Mouse (Mus musculus) layer of hippocampus, postnatal 10 days (tissue): Measurements from ENCODE around the gene Ptpre. TPM values are rescaled to one million over a fixed set of nuclear protein-coding genes. Genes with fewer than 3 reads are reported as not detected.

ENCODE experiments used
- DNase-seq, 2 experiments: peaks; one replicate each; pipeline ENCODE4 v3.0.0; 2021; ENCODE audit warnings: low spot score in 2 of 2
- total RNA-seq, 2 experiments: library from RNA; stranded (reverse); gene quantifications; 2 replicates each; pipeline ENCODE4 v1.2.3; 2021

The Ptpre gene
- total RNA-seq, 2 experiments from 2014 or later = 50.6 to 56.8 TPM

- no peak for DNase-seq
Observed at GRCm38 (mm10) chr7:135639361-135639760, 102.1 kb downstream of the Ptpre start.

GRCm38 (mm10) chr7:135641698-135642507 lies 104.6 kb downstream of the Ptpre start:
- peak; percentile 71 to 76 for DNase-seq

- no peak for DNase-seq
Observed at GRCm38 (mm10) chr7:135644452-135644851, 107.2 kb downstream of the Ptpre start.

DNA sequence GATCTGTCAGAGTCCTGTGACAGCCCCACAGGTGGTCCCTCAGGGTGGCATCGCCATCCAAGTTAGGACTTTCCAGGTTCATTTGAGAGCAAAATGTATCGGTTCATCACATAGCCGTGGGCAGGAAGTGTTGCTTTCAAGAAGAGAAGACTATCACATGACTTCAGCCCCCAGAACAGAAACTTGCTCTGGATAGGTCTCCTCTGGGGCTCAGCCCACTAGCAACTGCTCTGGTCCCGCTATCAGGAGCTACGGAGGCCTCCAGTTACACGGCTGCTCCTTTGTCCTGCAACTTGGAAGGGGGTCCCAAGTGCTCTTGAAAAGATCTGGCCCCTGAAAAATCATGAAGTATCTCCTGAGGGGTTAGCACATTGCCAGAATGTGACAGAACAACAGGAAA lies 109.7 kb downstream of the Ptpre start:
- DNase-seq = no peak

DNA sequence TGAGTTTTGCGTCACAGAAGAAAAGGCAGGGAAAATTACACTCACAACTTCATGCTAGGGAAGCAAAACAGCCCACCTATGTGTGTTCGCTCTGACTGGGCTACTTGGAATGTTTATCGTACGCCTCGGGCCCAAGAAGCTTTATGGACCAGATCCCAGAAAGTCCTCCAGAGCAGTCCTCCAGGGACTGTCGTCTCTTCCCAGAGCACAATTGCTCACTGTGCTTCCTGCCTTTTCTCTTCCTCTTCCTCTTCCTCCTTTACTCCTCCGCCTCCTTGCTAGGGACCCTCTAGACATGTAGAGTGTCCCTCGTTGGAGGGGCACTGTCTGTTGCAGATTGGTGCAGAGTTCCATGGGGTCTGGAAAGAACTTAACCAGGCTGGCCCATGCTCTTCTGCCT lies 111.5 kb downstream of the Ptpre start:
- no peak for DNase-seq

GRCm38 (mm10) chr7:135649306-135649705 lies 112.0 kb downstream of the Ptpre start:
- no peak for DNase-seq

GRCm38 (mm10) chr7:135650061-135650460 lies 112.8 kb downstream of the Ptpre start:
- no peak for DNase-seq

DNA sequence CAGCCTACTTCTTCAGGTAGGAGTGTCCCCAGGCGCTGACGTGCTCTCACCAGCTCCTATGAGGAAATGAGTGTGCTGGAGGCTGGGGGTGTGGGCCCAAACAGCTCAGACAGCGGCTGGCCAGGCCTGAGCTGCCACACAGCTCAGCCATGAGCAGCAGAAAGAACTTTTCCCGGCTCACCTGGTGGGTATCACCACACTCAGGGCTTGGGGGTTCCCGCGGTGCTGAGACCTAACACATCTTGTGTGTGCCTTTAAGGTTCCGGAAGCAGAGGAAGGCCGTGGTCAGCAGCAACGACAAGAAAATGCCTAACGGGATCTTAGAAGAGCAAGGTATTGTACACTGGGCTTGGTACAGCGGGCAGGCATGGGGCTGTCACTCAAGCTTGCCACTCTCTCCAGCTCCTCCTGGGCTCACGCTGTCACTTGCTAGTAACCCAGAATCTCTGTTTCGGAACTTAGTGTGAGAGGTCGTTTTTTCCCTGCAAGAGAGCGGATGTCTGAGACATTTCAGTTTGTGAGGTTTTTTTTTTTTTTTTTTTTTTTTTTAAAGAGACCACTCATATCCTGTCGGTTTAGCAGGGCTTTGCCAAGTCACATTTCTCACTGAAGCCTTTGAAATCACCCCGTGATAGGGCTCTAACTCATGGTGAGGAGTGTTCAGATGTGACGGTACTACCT lies 114.7 kb downstream of the Ptpre start:
- no peak for DNase-seq

- DNase-seq = no peak
Observed at GRCm38 (mm10) chr7:135652781-135653180, 115.5 kb downstream of the Ptpre start.

- no peak for DNase-seq
Observed at GRCm38 (mm10) chr7:135653601-135654000, 116.3 kb downstream of the Ptpre start.

- DNase-seq = no peak
Observed at GRCm38 (mm10) chr7:135654288-135654687, 117.0 kb downstream of the Ptpre start.

GRCm38 (mm10) chr7:135655113-135655512 lies 117.8 kb downstream of the Ptpre start:
- DNase-seq = no peak

DNA sequence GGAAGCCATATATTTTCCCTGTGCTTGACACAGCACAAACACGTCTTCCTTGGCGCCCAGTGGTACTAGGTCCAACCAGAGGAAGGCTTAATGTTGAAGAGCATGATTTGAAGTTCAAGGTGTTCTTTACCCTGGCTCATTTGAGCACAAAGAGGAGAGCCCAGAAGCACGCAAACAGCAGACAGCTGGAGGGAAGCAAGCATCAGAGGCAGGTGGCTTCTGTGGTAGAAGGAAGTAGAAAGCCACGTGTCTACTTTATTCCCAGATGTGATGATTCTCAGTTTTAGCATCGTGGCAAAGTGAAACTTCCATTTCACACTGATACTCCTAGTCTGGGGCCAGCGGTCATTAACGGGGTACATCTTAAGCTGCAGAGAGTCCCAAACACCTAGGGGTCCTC lies 120.9 kb downstream of the Ptpre start:
- DNase-seq = no peak

GRCm38 (mm10) chr7:135659314-135659935 lies 122.1 kb downstream of the Ptpre start:
- no peak for DNase-seq

DNA sequence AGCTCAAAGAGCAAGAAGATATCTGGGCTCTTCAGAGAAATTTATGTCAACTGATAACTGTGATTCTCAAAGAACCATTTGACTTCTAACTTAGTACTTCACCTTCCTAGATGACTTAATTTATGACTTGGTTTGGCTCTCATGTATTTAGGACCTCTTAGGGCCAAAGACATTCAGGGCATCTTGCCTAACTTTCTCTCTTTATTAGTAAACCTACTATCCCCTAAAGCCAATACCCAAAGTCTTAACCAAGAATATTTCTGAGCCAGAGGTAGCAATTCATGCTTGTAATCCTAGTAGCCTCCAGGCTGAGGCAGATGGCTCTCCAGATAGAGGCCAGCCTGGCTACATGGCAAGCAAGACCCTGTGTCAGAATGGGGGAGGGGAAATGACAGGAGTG lies 123.0 kb downstream of the Ptpre start:
- no peak for DNase-seq

- DNase-seq = no peak
Observed at GRCm38 (mm10) chr7:135664211-135664610, 126.9 kb downstream of the Ptpre start.

- DNase-seq = no peak
Observed at GRCm38 (mm10) chr7:135666314-135666713, 129.0 kb downstream of the Ptpre start.

DNA sequence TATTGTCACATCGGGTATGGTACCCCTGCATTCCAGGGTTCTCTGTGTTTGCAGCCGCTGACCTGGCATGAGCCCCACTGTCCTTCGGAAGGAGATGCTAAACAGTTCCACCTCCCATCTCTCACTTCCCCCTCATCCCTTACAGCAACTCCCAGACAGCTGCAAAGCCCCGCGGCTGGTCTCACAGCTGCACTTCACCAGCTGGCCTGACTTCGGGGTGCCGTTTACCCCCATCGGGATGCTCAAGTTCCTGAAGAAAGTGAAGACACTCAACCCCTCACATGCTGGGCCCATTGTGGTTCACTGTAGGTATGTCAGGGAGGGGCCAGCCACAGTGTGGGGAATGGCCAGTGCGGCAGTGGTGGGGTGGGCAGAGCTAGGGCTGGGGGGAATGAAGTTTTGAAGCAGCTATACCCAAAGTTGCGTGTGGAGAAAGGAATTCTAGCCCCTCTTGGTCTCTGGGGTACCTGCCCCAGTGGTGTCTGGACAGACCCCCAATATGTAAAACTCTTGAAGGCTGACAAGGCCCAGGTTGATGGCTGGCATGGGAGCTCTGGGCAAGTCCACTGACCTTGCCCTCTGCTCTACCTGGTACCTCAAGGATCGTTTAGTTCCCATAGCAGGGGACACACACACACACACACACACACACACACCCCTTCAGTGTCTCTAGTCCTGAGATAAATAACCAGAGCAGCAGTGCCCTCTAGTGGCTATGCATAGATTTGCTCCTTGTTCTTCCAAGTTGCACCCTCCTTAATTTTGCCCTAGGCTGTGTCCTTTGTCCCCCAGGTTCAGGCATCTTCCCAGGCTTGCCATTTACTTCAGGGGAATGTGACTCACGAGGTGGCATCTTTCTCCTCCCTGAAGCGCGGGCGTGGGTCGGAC lies 131.8 kb downstream of the Ptpre start:
- peak; percentile 71 to 76 for DNase-seq

DNA sequence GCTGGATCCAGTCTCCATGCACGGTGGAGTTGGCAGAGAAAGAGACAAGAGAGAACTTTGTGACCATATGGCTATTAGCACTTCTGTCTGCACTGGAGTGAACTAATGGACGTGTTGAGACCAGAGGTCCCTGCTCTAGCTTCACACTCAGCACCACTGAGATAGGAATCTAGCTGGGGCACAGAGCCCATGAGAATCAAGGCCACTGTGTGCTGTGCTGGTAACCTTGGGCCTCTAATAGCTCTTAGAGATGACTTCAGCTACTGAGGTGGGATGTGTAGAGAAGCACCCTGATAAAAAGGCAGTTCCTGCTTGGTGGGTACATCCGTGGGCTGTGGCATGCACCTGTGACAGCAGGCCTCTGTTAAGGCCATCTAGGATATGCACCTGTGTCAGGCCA lies 136.3 kb downstream of the Ptpre start:
- DNase-seq = no peak

GRCm38 (mm10) chr7:135676722-135677121 lies 139.4 kb downstream of the Ptpre start:
- DNase-seq = no peak

DNA sequence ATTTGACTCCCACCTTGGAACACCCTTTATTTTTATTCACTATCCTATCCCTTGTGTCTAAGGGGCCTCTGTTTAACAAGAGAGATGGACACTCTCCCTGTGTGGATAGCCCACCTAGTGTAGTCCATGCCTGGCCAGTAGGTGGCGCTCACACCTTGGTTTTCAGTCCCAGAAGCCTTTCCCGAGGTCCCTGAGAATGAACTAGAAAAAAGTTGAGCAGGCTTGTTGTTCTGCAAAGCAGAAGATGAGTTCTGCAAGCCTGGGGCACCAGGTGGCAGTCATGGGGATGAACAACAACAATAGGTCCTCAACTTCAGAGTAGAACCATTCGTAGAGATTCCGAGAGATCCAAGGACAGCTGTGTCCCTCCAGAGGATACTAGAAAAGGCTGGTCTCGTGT lies 143.1 kb downstream of the Ptpre start:
- peak; percentile 67 to 74 for DNase-seq
